31 mouse cellular contexts compared by ENCODE assay signal in genomic region chr5:110958196-110958595, GRCm38 (mm10).
"Had no signal": no experiment of that assay in that cellular context is flagged by ENCODE, and none has a peak within 500 bp of the region (broad histone marks: within the 10 kb centered on the region; RNA-seq: fewer than 3 reads in every experiment).

No protein-coding gene starts in this region.

- H3K36me3 ChIP-seq: limb, embryonic 10.5 days; limb, embryonic 13.5 days; limb, embryonic 15.5 days; liver, embryonic 12.5 days; liver, embryonic 13.5 days; liver, embryonic 15.5 days; lung, embryonic 15.5 days; midbrain, embryonic 12.5 days; midbrain, embryonic 13.5 days; midbrain, embryonic 15.5 days; neural tube, embryonic 12.5 days had no signal

- ATAC-seq: liver, embryonic 12.5 days; liver, postnatal 0 days; lung, postnatal 0 days; midbrain, embryonic 13.5 days; midbrain, embryonic 15.5 days; midbrain, embryonic 16.5 days had no signal

- H3K4me1 ChIP-seq: limb, embryonic 10.5 days; limb, embryonic 15.5 days; liver, embryonic 12.5 days; liver, embryonic 13.5 days; liver, embryonic 15.5 days; lung, embryonic 15.5 days; megakaryocyte, embryonic 14.5 days; midbrain, embryonic 15.5 days; neural tube, embryonic 12.5 days had no signal

- H3K4me2 ChIP-seq: limb, embryonic 12.5 days; limb, embryonic 13.5 days; limb, embryonic 15.5 days; liver, embryonic 11.5 days; liver, embryonic 12.5 days; liver, embryonic 13.5 days; liver, embryonic 15.5 days; lung, embryonic 14.5 days; lung, embryonic 15.5 days; midbrain, embryonic 11.5 days; midbrain, embryonic 12.5 days; midbrain, embryonic 13.5 days; midbrain, embryonic 15.5 days; neural tube, embryonic 12.5 days had no signal

- H3K4me3 ChIP-seq: limb, embryonic 10.5 days; limb, embryonic 12.5 days; limb, embryonic 13.5 days; limb, embryonic 15.5 days; liver, embryonic 12.5 days; liver, embryonic 13.5 days; liver, embryonic 15.5 days; lung, embryonic 15.5 days; megakaryocyte, embryonic 14.5 days; midbrain, embryonic 12.5 days; midbrain, embryonic 13.5 days; midbrain, embryonic 15.5 days; myocyte; neural tube, embryonic 12.5 days had no signal

- H3K9me3 ChIP-seq: limb, embryonic 10.5 days; limb, embryonic 12.5 days; limb, embryonic 13.5 days; limb, embryonic 15.5 days; liver, embryonic 12.5 days; liver, embryonic 13.5 days; liver, embryonic 15.5 days; lung, embryonic 15.5 days; megakaryocyte, embryonic 14.5 days; midbrain, embryonic 12.5 days; midbrain, embryonic 13.5 days; midbrain, embryonic 15.5 days; neural tube, embryonic 12.5 days had no signal

- H3K27me3 ChIP-seq: limb, embryonic 12.5 days; limb, embryonic 13.5 days; limb, embryonic 15.5 days; liver, embryonic 12.5 days; liver, embryonic 13.5 days; liver, embryonic 15.5 days; lung, embryonic 15.5 days; midbrain, embryonic 12.5 days; midbrain, embryonic 13.5 days; midbrain, embryonic 15.5 days; neural tube, embryonic 12.5 days had no signal

- H3K27ac ChIP-seq: limb, embryonic 10.5 days; limb, embryonic 12.5 days; limb, embryonic 13.5 days; limb, embryonic 15.5 days; liver, embryonic 12.5 days; liver, embryonic 13.5 days; liver, embryonic 14.5 days; liver, embryonic 15.5 days; lung, embryonic 15.5 days; macrophage; midbrain, embryonic 12.5 days; midbrain, embryonic 13.5 days; midbrain, embryonic 15.5 days; neural tube, embryonic 12.5 days had no signal

- H3K9ac ChIP-seq: limb, embryonic 12.5 days; limb, embryonic 13.5 days; limb, embryonic 15.5 days; liver, embryonic 12.5 days; liver, embryonic 13.5 days; liver, embryonic 14.5 days; liver, embryonic 15.5 days; liver, postnatal 0 days; lung, embryonic 14.5 days; lung, embryonic 15.5 days; midbrain, embryonic 12.5 days; midbrain, embryonic 13.5 days; midbrain, embryonic 15.5 days; neural tube, embryonic 12.5 days had no signal

- DNase-seq: left cerebral cortex, postnatal 4 days; liver; liver, embryonic 13.5 days; liver, postnatal 0 days; lung, adult 18-20 months; lung, adult 2 months; lung, embryonic 14.5 days; lung, postnatal 10 days; lung, postnatal 14 days; lung, postnatal 36 days; lung, postnatal 4 days; midbrain, embryonic 14.5 days had no signal
